Mouse (Mus musculus) left cerebral cortex, postnatal 25 days (tissue): ENCODE measurements around the gene Gm44790. TPM values are rescaled to one million over a fixed set of nuclear protein-coding genes. Genes with fewer than 3 reads are reported as not detected.
"Not testable (repeated sequence)": the region's sequence is repeated elsewhere in the genome, so short reads cannot be mapped to it uniquely, and the experiment has no call there.

Source experiments
- DNase-seq, 2 experiments: peaks; one replicate each; pipeline ENCODE4 v3.0.0; 2022; ENCODE audit warnings: low spot score in 2 of 2, mixed read lengths in 1 of 2
- intact Hi-C: fragments of 180-260 bp; cut with DNase I; formaldehyde crosslinking; loops from one replicate; pipeline ENCODE4 v1.15.1; 2025
- total RNA-seq, 2 experiments: library from RNA; stranded (reverse); gene quantifications; 2 replicates each; pipeline ENCODE4 v1.2.3; 2021

The Gm44790 gene
- not detected for total RNA-seq

DNA sequence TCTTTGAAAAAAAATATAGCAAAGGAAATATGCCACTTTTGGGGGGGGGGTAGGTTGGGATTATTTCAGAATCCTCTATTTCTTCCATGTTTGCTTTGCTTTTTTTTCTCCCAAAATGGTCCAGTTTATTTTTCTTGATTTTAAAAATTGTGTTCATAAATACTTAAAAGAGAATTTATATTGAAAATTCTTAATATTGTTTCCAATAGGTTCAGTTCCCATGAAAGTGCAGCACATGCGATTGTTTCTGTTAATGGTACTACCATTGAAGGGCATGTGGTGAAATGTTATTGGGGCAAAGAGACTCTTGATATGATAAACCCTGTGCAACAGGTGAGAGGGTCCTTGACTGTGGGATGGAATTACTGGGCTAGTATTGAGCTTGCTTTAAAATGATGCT is at the start of gene Gm44790:
TSS of gene Gm44790 (plus strand) at position 301 of the 400 bp plus-strand sequence.
- no peak for DNase-seq
- intact Hi-C loops = no loop called here

DNA sequence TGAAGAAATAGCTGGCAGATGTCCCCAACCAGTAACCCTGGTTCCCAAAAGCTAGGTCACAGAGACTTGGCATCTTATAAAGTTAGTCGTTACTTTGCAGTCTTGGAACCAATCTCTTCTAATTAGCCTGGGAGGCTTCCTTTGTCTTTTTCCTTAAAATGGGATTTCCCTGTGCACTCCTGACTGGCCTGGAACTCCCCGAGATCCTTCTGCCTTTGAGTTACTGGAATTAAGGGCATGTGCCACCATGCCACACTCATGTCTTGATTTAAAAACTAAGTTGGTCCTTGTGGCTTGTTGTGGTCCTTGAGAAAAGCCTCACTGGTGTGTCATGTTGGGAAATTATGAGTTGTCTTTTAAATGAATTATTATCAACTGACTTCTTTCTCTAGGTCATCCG is 48.1 kb upstream of the Gm44790 start:
- intact Hi-C loops = no loop called here
- DNase-seq = no peak

DNA sequence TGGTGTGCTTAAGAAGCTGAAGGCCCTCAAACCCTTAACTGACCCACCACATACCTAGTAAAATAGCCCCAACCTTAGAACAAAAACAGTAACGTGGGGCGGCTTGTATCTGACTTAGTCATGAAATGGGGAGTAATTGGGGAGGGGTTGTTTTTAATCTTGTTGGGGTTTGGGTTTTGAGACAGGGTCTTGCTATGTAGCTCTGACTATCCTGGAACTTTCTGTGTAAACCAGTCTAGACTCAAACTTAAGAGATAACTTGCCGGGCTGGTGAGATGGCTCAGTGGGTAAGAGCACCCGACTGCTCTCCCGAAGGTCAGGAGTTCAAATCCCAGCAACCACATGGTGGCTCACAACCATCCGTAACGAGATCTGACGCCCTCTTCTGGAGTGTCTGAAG is 46.3 kb upstream of the Gm44790 start:
- intact Hi-C loops, DNase-seq: not testable (repeated sequence)

DNA sequence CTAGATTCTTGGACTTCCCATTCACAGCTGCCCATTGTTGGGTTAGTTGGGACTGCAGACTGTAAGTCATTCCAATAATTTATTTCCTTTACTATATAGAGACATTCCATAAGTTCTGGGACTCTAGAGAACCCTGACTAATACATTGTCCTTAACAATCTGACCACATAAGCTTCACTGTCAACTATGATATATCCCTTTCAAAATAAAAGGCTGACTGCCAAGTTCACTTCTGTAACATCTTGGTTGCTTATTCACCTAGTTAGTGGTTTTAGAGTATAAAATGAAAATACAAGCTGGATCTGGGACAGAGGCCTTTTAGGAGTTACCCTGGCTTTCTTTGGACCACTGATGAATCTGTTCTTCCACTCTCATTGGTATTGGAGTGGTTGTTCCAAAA is 43.9 kb upstream of the Gm44790 start:
- DNase-seq = no peak
- intact Hi-C loops = no loop called here

DNA sequence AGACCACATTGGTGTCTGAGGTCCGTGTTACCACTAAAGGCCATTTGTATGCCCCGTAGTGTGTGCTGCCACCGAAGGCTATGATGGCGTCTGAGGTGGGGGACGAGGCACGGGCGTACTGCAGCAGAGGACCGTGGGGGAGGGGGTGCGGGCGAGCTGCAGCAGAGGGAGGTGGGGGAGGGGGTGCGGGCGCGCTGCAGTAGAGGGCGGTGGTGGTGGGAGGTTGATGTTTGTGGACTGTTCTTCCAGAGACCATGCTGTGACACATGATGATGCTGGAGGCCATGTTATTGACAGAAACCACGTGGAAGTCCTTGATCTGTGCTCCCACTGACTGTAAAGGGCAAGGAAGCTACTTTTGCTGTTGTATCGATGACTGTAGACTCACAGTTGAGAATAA is 43.1 kb upstream of the Gm44790 start:
- no peak for DNase-seq
- intact Hi-C loops = no loop called here

DNA sequence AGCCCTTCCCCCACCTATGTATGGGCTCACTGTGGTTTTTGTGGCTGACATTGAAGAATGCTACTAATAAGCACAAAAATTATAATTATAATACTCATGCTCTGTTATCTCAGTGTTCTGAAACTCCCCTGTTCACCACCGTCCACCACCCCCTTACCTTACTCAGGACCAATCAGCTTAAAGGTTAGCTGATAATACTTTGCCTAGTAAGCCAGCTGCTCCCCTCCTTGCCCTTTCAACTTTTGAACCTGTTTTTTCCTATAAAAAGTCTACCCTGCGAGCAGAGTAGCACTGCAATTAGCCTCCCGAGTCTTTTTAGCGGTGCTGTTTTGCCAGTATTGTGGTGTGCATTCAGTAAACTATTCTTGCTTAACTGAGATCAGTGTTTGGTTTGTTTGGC is 41.8 kb upstream of the Gm44790 start:
- intact Hi-C loops = no loop called here
- no peak for DNase-seq

DNA sequence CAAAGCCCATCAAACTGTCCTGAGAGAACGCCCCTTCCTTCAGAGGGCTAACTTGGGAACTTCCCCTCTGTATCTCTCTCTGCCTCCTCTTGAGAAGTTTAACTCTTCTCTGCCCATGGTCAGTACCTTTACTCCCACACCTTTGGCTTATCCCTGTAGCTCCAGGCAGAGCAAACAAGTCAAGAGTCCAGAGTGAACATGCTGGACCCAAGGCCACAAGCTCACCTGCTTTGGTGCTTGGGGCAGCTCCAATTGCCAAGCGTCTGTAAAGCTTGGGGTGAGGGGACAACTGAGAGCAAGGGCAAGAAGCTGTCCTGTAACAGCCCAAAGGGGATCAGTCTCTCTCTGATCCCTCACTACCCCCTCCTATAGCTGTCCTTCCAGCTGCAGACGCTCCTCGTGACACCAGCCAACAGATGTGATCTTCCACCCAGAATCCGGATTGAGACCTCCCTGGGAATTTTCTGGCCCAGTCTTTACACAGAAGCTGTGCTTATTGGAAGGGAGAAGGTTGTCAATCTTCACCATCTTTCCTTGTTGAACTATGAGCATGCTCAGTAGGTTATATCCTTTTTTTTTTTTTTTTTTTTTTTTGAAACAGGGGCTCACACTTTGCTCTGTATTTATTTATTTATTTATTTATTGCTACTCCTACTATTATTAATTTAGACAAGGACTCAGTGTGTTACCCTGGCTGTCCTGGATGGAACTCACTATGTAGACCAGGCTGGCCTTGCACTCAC is 40.9 kb upstream of the Gm44790 start:
- DNase-seq = no peak
- intact Hi-C loops = no loop called here

DNA sequence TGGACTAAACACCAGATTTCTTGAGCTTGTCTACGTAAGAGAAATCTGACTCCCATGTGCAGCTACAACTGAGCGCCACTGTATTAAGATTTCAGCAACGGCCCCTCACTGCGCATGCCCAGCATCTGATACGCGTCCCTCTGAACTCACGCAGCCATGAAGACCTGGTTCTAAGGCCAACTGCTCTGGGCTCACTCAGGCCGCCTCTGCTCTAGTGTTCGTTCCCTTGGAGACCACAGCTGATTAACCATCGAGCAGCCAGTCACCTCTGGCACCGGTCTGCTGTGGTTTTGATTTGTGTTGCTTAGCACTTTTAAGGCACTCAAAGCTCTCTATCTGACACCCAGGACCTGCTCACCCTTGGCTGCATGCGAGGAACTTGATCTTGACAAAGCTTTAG is 39.1 kb upstream of the Gm44790 start:
- intact Hi-C loops = no loop called here
- no peak for DNase-seq

DNA sequence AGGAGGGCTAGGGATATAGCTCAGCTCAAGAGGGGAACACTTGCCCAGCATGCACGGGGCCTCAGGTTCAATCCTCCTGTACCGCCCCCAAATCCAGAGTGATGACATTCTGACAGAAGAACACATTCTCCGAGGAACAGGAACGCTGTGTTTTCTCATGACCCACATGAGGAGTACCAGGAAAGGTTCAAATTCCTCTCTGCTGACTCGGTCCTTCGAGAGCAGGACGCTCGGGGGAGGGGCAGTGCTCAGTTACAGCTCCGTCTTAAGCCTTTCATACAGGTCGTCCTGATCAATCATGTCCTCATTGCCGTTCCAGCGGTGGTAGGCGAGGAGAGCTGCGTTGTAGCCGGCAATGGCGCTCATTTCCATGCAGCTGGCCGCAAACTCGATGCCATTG is 38.0 kb upstream of the Gm44790 start:
- intact Hi-C loops = no loop called here
- DNase-seq = no peak

DNA sequence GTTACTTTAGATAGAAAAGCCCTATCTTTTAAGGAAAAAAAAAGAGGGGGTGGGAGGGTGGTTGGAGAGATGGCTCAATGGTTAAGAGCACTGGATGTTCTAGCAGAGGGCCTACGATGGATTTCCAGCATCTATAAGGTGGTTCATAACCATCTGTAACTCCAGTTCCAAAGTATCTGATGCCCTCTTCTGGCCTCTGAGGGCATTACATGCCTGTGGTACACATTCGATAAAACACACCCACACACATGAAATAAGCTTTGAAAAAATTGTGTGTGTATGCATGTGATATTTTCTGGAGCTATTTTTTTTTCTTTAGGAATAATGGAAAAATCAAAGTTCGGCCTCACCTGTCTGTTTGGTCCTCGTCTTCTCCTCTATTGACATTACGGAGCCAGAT is 35.1 kb upstream of the Gm44790 start:
- DNase-seq = no peak
- intact Hi-C loops = no loop called here

DNA sequence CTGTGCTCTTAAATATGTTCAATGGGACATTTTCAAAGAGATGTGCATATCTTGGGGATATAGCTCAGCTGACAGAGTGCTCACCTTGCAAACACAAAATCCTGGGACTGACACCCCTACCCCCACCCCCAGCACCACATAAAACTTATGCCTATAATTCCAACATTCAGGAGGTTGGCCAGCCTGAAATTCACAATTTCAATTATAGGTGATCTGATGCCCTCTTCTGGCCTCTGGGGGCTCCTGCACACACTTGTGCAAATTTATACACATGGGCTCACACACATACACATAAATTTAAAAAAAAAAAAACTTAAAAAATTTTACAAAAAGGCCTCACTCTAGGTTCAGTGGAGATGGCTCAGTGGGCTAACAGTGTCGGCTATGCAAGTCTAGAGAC is 33.3 kb upstream of the Gm44790 start:
- intact Hi-C loops = no loop called here
- no peak for DNase-seq

DNA sequence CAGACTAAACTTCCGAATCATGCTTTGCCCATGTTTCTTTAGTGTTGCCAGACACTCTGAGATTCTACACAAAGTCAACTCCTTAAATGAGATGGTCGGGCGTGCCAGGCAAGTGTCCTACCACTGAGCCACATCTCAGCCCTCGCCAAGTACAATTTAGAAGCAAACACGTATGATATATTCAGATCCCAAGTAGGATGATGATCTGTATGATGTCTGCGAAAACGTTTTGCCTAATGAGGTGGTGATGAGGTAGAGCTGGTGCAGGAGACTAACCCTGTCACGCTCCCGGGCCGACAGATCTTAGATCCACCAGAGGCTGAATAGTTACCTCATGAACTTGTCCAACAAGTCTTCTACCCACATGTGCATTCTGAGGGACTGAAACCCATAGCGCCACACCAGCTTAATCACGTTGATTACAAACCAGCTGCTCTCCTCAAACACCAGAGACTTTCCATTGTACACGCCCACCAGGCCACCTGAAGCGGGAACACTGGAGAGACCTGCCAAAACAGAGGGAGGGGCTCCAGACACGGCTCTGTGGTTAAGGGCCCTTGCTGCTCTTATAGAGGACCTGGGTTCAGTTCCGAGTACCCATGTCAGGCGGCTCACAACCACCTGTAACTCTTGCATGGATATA is 32.3 kb upstream of the Gm44790 start:
- DNase-seq = no peak
- intact Hi-C loops = no loop called here

DNA sequence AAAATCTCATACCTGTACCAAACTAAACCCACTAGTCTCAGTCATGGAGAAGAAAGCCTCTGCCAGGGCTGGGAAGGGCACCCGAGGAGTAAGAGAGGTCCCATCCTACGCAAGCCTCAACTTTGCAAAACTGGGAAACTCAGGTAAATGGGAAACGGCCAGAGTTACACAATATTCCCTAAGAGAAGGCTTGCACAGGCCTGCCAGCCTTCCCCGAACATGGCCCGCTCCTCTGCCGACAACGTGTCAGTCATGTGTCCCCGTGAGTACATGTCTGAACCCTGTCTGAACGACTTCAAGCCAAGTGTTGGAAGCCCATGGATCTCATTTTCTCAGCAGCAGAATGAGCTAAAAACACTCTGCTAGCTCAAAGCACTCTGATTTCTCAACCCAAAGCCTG is 31.4 kb upstream of the Gm44790 start:
- DNase-seq = no peak
- intact Hi-C loops = no loop called here

DNA sequence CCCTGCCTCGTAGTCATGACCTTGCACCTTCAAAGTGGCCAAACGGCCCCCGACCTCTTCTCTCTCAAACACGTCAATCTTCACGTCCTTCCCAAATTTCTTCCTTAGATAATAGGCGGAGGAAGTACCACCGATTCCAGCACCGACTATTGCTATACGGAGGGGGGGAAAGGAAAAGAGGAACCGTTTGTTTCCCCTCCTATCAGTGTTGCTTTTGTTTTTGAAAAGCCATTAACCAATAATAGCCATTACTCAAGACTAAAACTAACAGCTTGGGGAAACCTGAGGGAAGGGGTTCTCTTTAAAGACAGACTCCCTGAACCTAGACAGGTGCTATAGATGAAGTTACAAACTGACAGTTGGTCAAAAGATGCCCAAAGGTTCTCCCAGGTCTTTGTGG is 30.5 kb upstream of the Gm44790 start:
- intact Hi-C loops = loop anchor here (2.0 kb wide), 2 partner anchors 31 to 267 kb away; partner anchors contain the start of gene Fam136a
- no peak for DNase-seq

DNA sequence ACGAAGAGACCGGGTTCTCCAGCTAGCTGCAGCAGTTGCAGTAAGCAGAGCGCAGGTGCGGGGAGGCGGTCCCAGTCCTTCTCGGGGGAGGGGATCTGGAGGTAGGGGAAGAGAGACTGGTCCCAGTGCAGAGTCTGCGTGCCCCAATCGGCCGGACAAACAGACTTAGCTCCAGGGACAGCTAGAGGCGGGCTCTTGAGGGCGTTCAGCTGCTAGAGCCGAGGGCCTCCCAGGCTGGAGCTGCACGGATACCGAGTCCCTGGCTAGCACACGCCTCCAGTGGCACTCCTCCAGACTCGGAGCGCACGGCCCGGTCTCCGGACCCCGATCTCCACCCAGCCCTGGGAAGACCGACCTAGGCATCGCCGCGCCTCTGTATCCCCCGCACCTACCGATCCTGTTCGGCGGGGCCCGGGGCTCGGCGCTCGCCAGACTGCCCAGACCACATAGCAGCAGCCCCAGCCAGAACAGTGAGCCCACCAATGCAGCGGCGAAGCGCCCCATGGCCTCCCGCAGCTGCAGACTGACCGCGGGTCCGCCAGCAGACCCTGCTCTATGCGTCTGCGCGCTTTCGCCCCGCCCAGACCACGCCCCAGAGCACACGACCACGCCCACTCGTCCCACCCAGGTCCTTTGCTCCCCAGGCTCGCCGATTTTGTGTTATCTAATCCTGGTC is 29.7 kb upstream of the Gm44790 start, which contains the start of gene Pcyox1:
TSS of gene Pcyox1 (minus strand) at position 574 of the 676 bp plus-strand sequence.
- intact Hi-C loops = loop anchor here (2.0 kb wide), 2 partner anchors 32 to 268 kb away; partner anchors contain the start of gene Fam136a
- DNase-seq = peak; percentile 87 to 89

DNA sequence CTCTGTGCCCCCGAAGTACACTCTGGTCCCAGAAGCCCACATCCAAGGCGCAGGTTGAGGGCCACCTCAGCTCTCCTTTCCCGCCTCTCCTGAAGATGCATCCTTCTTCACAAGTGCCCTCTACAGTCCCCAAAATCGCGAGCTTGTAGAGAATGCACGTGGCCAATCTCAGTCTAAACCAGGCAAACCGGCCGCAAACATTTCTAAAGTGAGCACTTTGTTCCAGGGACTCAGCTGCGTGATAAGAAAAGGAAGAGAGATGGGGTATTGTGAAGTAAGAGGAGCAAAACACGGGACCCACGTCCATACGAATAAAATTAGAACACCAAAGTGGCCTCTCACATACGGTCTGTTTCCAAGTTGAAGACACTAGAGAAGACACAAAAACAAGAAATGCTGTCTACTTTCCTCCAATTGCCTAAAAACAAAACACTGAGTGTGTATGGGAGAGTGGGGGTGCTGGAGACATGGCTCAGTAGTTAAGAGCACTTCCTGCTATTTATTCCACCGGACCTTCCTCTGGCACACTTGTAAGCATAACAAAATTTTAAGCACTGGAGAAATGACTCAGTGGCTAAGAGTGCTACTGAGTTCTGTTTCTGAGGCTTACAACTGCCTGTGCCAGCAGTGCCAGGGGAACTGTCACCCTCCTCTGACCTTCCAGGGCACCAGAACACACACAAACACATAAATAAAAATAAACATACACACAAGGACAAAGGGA is 29.0 kb upstream of the Gm44790 start:
- no peak for DNase-seq
- intact Hi-C loops = loop anchor here (2.0 kb wide), 2 partner anchors 33 to 269 kb away; partner anchors contain the start of gene Fam136a

DNA sequence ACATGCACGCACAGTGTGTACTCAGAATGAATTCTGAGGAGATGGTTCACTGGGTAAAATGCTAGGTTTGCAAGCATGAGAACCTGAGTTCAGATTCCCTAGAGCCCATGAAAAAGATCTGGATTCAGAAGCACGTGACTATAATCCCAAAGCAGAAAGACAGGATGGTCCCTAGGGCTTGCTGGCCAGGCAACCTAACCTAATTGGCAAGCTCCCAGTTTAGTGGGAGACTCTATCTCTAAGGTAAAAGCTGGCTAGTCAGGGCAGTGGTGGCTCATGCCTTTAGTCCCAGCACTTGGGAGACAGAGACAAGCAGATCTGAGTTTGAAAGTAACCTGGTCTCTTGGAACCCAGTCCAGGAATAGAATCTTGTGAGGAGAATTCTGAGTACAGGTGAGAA is 27.5 kb upstream of the Gm44790 start:
- no peak for DNase-seq
- intact Hi-C loops = no loop called here

DNA sequence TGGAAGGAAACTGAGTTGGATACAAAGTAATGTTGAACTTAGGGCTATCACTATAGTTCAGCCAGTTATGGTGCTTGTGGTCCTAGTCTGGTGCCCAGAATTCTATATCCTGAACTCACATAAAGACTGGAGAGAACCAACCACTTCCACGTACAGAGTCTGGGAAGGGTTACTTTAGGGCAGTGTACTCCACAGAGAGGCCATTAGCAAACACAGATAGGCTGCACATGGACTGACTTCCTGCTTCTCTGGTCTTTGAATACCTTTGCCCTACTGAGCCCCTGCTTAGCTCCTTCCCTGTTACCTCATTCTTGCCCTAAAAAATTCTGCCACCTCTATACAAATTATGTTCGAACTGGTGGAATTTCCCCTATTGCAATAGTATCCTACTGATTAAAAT is 26.5 kb upstream of the Gm44790 start:
- DNase-seq = no peak
- intact Hi-C loops = no loop called here

DNA sequence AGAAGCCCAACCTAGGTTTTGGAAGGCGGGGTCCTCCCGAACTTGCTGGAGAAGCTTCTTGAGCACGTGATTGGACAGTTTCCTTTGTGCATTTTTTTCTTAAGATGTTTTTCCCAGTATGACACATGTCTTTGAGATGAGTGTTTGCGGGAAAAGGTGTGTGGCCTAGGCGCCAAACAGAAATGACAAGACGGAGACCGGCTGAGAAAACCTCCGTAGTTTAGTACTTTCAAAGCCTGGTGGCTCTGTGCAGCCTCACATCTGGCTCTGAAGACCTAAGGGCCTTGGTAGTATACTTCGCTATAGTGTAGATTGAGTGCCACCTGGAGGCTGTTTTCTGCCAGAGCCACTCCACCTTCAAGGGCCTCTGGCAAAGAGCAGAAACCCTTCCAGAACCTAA is 25.5 kb upstream of the Gm44790 start:
- peak; percentile 51 to 67 for DNase-seq
- intact Hi-C loops = no loop called here
